Mouse (Mus musculus) limb, embryonic 11.5 days (tissue): ENCODE measurements around the gene Olfr516. TPM values are rescaled to one million over a fixed set of nuclear protein-coding genes. Genes with fewer than 3 reads are reported as not detected.

ENCODE experiments used
- polyA plus RNA-seq: library from polyadenylated mRNA; unstranded; fragments of >200 nt; fragmentation: Nextera tagmentation; extraction: Ambion mirVana; gene quantifications from 2 replicates; pipeline ENCODE4 v1.2.1, GENCODE M21; 2014

The Olfr516 gene
- polyA plus RNA-seq, 1 experiment from 2014 or later, result not detected

Other genes starting within 250 kb of the Olfr516 start
- not detected in 2 replicates for gene Olfr506, start 239.7 kb downstream of the Olfr516 start, polyA plus RNA-seq
- not detected in 2 replicates for gene Olfr507, start 228.7 kb downstream of the Olfr516 start, polyA plus RNA-seq
- not detected in 2 replicates for gene Olfr508, start 220.5 kb downstream of the Olfr516 start, polyA plus RNA-seq
- not detected in 2 replicates for gene Olfr509, start 198.6 kb downstream of the Olfr516 start, polyA plus RNA-seq
- gene Olfr510, start 184.1 kb downstream of the Olfr516 start, polyA plus RNA-seq, result not detected in 2 replicates
- not detected in 2 replicates for gene Olfr512, start 137.2 kb downstream of the Olfr516 start, polyA plus RNA-seq
- not detected in 2 replicates for gene Olfr513, start 99.6 kb downstream of the Olfr516 start, polyA plus RNA-seq
- gene Olfr514, start 24.5 kb downstream of the Olfr516 start, polyA plus RNA-seq, result not detected in 2 replicates
- not detected in 2 replicates for gene Olfr517, start 21.9 kb upstream of the Olfr516 start, polyA plus RNA-seq
- gene Olfr518, start 34.5 kb upstream of the Olfr516 start, polyA plus RNA-seq, result not detected in 2 replicates
- gene Olfr519, start 43.9 kb upstream of the Olfr516 start, polyA plus RNA-seq, result not detected in 2 replicates
- 0.71 and 0.75 TPM in 2 replicates for gene Nlrp10, start 79.6 kb upstream of the Olfr516 start, polyA plus RNA-seq
- gene Eif3f, start 83.9 kb upstream of the Olfr516 start, polyA plus RNA-seq, result 96.1 and 97.2 TPM in 2 replicates
- 3.7 and 4.2 TPM in 2 replicates for gene Tub, start 99.8 kb upstream of the Olfr516 start, polyA plus RNA-seq
- 4.7 and 5.1 TPM in 2 replicates for gene Ric3, start 232.8 kb upstream of the Olfr516 start, polyA plus RNA-seq